Mouse (Mus musculus): ENCODE measurements around the gene Atp5g1.
A peak's percentile ranks its signal among the peaks of the same experiment; 100 is the strongest.

Gene Atp5g1

DNA sequence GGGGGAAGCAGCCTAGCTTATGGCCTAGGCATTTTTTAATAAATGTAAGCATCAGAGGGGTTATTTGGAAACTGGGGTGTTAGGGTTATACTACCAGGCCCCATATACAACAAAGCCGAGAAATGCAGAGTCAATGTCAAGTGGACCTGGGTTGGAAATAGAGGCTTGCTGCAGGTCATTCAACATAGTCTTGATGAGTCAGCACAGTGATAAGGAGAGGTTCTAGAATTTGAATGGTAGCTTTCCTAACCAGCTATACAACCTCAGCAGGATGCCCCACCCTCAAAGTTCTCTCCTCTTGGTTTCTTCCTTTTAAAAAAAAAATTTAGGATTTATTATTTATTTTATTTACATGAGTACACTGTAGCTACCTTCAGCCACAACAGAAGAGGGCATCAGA, 4.5 kb downstream of the Atp5g1 start:
- DNase-seq = no peak

DNA sequence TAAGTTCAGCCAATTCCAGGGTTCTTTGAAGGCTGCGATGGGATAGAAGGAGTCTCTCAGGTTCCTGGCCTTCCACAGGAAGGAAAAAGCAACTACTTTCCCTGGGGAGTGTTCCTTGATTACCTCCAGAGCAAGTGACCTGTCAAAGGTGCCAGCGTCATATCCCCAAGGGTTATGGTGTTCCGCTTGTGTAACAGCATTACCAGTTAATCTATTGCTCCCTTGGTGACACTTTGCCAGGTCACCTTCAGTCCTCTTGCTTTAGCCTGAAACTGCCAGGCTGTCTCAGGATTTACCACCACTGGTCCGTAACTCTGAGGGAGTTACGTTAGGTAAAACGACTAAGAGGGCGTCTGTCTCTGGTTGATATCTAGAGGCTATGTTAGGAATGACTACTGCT, 5.1 kb downstream of the Atp5g1 start:
- DNase-seq = no peak

DNA sequence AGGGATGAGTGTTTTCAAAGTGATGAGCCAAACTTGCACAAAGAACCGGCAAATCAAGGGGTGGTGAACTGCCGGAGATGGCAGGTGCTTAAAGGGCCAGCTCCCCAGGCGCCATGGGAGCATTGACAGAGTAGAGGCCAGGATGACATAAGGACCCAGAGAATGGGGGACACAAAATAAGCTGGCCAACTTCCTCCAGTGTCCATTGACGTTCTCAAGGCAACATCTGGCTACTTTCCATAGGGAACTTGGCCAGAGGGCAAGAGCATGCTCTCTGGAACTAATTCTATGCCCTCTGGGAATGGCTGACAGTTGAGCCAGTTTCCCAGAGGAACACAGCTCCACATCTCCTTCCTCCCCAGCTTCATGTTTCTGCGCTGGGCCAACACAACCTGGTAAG, 7.2 kb downstream of the Atp5g1 start:
- no peak for DNase-seq

DNA sequence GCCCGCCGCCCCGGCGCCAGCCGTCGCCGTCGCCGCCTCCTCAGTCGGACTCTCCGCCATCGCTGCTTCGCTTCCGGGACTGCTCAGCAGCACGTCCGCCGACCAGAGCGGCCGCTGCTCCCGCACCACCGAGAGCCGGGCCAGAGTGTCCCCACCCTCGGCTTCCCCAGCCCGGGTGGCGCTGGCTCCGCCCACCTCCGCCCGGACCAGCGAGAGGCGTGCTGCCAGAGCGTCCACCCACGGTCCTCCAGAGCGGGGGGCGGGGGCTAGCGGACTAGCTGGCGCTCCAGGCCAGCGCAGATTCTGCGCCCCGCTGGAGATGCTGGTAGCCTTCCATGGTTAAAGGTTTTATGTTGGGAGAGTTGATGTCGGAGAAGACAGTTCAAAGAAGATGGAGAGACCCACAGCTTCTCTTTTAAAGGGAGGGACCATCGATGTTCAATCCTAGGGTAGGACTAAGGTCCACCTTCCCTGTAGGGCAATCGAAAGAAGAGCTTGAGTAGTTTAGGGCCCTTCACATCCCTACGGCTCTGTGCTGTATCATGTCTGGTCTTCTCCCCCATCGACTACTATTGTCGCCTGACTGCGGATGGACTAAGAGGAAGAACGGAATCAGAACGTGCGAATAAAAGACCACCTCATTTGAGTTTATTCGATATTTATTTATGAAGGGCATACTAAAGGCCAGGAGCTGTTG, 10.1 kb downstream of the Atp5g1 start, which contains the start of gene Ube2z:
TSS of gene Ube2z (minus strand) at position 174 of the 697 bp plus-strand sequence.
- peak; percentile 98 for DNase-seq

DNA sequence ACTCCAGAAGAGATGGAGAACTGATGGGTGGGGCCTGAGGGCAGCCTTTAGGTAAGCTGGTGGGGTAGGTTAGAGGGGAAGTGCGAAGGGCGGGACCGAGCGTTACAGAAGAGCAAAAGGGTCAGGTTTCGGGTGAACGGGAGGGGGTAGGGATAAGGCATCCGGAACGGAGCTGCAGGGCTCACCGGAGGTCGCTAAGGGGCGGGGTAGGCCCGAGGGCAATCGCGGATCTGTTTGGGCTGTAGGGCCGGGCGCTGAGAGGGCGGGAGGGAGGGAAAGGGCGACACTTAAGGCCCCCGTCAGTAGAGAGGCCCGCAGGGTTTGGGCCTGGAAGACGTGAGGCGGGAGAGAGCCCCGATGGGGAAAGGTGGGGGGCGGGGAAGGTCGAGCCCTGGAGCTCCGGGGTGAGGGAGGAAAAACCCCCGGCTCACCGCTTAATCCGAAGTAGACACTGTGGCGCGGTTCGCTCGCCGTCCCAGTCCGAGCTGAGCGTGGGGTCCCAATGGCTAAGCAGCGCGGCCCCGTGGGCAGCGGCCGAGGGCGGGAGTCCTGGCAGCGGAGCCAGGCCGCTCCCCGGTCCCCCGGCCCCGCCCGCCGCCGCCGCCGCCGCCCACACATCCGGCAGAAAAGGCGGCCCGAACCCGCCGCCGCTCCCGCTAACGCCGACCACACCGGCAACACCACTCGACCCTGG, 10.8 kb downstream of the Atp5g1 start:
- DNase-seq = peak; percentile 64

DNA sequence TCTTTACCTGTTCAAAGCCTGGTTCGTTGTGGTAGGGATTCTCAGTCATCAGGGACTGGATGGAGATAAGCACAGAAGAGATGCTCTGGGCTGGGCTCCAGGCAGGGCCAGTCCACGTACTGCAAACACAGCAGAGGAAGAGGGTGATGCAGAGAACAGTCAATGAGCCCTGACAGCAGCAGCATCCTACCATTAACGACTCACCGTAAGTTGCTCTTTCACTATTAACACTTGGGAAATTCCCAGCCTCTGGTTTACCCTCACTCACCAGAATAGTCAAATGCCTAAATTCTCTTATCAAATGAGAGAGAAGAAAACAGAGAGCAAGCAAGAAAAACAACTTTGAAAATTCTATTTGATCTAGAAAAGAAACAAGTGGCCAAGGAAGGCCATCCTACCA, 17.2 kb downstream of the Atp5g1 start:
- no peak for DNase-seq

DNA sequence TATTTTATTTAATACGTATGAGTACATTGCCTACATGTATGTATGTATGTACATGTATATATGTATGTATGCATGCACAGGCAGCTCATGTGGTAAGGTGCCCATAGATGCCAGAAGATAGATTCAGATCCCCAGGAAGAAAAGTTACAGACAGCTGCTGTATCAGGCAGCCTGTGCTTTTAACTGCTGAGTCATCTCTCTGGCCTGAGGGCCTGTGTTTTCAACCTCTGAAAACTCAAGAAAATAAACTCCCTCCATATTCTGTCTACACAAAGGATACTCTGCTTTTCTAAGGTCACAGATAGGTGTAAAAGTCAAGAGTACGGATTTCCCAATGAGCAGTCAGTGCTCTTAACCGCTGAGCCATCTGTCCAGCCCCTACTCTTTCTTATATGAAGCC, 24.6 kb downstream of the Atp5g1 start:
- no peak for DNase-seq

DNA sequence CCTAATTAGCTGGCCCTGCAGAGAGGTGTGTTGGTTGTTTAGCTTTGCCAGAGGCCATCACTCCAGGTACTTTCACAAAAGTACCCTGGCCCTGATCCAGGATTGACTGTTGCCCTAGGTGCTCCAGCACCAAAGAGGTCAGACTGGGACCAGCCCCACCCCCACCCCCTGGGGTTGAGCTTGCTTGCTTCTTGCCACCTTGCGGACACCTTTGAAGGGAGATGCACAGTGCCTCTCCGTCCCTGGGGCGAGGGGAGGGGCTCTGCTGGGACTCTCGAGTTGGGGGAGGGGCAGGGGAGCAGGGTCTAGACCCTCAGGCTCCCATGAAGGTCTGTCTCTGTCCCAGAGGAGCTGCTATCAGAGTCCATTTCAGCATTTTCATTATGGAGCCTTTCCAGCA, 25.5 kb downstream of the Atp5g1 start:
- DNase-seq = no peak

DNA sequence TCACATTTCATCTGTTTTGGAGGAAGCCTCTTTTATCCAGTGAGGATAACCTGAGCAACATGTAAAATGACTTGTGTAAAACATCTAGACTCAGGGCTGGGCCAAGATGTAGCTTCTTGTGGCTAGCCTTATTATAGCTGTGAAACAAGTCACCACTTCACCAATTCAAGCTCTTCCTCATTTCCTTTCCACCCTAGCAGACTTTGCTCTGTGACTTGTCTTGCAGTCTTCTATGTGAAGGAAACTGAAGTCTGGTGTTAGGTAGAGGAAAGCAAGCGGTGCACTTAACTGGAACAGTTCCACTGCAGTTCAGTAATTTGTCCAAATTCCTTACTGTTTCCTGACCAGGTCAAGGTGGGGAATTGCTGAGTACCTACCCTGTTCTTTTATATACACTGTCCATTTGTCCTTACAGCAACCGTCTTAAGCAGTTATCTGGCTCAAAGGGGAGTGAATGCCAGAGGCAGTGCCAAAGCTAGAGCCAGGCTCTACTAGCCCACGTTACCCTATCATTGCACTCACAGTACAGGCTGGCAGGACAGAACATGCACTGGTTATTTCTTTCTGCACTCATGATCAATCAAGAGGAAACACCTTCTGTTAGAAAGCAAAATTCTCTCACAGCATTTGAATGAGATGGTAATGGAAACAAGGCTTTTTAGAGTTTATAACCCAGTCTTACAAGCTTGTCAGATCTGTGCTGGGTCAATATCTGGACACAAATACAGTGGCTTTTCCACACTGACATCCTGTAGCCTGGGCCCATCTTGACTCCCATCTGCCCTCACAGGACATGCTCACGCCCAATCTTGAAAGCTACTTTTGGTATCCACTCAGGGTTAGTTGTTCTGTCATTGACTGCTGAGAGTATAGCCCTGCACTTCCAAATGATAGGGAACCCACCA, 27.7 kb downstream of the Atp5g1 start:
- DNase-seq = no peak

DNA sequence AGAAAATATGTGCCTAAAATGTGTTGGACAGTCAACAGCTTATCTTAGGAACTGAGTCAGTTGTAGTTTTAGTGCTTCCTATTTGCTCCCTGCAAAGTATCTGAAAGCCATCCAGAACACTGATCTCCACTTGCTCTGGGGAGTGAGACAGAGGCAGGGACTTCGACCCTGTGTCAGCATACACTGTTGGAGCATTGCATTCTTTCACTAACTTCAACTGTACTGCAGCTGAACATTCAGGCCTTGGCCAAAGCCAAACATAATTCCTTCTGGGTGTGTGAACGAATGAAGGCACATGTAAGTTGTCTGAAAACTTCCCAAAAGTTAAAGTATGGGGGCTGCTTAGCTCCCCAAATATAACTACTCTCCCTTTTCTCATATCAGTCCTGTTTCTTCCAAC, 28.7 kb downstream of the Atp5g1 start:
- no peak for DNase-seq

DNA sequence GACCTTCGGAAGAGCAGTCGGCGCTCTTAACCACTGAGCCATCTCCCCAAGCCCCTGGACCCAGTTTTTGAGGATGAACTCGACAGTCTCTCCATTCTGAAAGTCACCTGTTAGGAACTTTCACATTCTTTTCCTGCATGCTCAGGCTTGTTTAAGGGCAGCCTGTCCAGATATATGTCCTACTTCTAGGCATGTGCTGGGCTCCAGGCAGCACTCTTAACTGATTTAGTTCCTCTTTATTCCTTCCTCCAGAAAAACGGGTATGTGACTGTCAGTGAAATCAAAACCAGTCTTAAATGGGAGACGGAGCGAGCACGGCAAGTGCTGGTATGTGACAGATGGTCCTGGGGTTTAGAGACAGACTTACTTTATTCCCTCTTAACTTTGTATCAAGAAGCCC, 29.4 kb downstream of the Atp5g1 start:
- DNase-seq = no peak

DNA sequence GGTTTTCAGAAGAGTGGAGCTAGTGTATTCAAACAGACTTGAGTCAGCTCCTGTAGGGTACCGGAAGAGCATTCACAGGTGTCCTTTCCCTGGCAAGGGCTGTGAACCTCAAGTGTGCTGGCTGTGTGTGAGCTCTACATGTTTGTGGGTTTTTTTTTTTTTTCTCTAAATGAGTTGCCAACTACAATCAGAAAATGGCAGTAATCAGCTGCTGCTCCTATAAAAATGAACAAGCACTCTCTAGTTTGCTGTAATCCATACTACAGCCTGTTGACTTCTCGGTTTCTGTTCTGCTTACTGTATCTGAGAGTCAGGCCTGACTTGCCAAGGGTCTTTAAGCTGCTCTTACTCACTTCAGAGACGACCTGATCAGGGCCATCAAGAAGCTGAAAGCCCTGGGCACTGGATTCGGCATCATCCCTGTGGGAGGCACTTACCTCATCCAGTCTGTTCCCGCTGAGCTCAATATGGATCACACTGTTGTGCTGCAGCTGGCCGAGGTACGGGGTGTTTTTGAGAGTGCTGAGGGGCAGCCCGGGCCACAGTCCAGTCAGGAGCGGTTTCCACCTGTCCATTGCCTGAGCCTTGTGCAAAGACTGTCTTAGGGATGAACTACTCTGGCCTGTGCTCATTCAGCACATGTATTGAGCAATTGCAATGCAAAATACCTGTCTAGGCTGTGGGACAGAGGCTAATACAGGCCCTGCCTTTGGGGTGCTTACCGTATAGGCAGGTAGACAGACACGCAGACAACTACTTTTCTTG, 30.5 kb downstream of the Atp5g1 start:
- DNase-seq = no peak

DNA sequence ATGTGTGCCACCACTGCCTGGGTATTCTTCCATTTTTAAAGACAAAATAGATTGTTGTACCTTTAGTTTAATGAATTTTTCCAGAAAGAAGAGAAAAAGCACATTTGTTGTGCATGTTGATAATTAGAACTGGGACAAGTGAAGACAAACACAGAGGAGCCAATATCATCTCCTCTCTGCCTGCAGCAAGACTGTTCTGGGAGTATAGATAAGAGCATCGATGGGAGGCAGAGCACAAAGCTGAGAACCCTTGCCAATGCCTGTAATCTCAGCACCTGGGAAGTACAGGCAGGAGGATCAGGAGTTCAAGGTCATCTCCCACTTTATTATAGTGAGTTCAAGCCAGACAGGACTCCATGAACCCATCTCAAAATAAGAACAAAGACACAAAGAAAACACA, 36.9 kb downstream of the Atp5g1 start:
- DNase-seq = no peak

DNA sequence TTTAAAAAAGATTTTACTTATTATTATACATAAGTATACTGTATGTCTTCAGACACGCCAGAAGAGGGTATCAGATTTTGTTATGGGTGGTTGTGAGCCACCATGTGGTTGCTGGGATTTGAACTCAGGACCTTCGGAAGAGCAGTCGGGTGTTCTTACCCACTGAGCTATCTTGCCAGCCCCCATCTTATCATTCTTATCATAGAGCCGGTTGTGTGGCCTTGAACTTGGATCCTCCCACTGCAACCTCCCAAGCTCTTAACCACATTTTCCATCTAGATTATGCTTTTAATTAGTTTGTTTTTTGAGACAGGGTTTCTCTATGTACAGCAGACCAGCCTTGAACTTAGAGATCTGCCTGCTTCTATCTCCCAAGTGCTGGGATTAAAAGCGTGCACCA, 38.0 kb downstream of the Atp5g1 start:
- DNase-seq = no peak

DNA sequence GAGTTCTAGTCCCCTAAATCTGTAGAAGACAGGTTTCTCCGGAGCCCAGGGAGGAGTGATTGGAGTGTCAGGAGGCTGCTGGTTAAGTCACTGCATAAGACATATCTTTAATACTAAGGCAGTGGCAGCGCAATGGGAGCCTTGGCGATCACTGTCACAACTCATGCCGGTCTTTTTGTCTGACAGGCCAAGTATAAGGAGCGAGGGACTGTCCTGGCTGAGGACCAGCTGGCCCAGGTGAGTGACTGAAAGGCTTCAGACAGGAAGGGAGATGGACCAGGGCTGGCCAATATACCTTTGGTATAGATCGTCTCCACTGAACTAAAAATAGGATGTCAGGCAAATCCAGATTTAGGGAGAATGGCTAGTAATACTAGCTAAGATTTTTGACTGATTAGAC, 40.3 kb downstream of the Atp5g1 start:
- DNase-seq = no peak

DNA sequence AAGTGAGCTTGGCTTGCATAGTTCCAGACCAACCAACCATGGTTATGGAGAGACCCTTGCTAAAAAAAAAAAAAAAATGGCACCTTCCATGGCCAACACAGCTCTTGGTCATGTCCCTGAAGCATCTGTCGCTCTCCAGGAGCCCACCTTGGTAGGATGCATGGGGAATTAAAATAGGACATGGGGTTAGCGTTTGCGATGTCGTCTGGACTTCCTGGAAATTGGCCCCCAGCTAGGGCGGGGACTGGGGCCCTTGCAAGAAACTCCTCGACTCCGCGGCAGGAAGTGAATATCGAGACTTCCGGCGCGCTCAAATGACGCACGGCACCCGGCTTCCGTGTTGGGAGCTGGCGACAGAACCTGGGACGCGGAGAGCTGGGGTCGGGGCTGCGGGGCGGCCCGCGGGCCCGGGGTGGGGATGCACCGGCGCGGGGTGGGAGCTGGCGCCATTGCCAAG, 40.8 kb downstream of the Atp5g1 start, which contains the start of gene Snf8:
TSS of gene Snf8 (plus strand) at position 290 of the 457 bp plus-strand sequence.
- DNase-seq = peak; percentile 93

DNA sequence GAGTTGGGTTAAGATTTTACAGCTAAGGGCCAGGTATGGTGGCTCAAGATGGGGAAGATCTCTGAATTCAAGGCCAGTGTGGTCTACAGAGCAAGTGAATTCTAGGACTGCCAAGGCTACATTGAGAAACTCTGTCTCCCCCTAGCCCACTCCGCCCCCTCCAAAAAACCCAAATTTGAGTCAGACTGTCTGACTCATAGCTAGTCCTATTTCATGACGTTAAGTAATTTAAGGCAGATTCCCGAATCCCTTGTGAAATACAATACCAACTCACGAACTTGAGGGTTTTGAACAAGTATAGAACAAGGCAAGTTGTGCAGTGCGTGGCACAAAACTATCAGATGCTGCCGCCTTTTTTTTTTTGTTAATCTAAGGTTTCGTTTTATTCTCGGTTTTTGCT, 41.4 kb downstream of the Atp5g1 start:
- no peak for DNase-seq

DNA sequence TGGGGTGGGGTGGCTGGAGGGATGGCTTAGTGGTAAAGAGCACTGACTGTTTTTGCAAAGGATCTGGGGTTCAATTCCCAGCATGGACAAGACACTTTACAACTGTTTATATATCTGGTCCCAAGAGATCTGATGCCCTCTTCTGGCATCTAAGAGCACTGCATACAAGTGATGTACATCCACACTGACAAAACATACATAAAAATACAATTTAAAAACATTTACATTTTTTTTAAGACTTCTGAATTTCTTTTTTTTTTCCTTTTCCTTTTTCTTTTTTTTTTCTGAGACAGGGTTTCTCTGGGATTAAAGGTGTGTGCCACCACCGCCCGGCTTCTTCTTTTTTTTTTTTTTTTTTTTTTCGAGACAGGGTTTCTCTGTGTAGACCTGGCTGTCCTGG, 42.2 kb downstream of the Atp5g1 start:
- DNase-seq = no peak

DNA sequence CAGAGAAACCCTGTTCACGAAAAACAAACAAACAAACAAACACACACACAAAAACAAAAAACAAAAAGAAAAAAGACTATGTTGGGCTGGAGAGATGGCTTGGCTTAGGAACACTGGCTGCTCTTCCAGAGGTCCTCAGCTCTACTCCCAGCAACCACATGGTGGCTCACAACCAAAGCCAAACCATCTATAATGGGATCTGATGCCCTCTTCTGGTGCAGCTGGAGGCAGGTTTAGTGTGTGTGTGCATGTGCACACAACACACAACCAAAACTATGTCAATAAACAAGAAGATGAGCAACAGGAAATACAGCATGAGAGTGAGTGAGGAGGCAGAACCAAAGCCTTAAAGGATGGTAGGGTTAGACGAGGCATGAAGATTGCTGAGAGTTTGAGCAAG, 43.8 kb downstream of the Atp5g1 start:
- DNase-seq = no peak

DNA sequence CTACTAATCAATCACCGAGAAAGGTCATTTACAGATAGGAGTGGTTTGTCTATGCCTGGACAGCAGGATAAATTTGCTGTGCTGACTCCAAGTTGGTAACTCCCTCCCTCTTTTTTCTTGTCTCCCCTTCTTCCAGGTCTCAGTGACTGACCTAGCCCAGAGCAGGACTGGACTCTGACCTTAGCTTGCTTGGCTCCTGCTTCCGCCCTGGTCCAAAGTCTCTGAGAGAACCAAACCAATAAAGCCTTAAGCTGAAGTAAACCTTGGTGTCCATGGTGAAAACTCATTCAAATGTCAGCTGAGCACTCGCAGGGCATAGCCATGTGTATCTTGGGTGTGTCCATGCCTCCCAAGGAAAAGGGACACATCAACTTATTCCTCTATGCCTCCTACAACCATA, 44.9 kb downstream of the Atp5g1 start:
- DNase-seq = no peak

DNA sequence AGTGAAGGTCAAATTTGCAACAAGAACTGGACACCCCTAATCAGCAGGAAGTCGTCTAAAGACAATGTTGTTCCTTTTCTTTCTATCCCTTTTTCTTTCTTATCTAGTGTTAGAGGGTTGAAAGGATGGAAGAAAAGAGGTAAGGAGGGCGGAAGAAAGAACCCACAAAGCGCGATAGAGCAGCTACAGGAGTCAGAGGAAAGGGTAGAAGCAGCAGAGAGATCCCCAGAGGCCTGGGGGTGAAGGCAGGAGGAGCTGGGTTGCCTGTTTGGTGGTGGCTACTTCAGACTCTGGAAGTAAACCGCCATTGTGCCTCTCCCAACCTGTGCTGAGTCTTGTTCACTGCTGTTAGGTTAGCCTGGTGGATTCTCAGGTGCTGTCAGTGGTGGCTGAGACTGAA, 47.3 kb downstream of the Atp5g1 start:
- DNase-seq = no peak

DNA sequence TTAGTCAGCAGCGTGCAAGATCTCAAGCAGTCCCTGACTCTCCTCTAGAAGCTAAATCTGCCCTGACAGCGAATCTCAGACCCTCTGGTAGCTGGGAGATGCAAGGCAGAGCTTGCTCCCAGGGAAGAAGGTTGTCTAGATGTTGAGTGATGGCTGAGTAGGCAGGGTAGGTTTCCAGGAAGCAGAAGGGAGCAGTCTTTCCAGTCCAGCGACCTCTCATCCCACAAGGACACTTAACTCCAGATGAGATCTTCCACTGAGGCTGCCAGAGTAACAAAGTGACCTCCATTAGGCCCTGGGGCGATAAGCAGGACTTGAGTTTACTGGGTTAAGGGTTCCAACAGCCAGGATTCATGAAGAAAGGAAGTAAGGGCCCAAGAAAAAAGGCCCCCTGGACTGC, 54.8 kb downstream of the Atp5g1 start:
- no peak for DNase-seq
